Mouse (Mus musculus) embryonic fibroblast, embryonic 13.5 days (primary cell): ENCODE measurements around the gene Actr1a. TPM values are rescaled to one million over a fixed set of nuclear protein-coding genes. Genes with fewer than 3 reads are reported as not detected.

Experiments used
- H3K27ac ChIP-seq: 2 replicates; pipeline ENCODE4 v1.5.1; 2012; ENCODE audit warnings: low read length, control low read depth, inconsistent platforms; ENCODE audit not compliant: insufficient read depth
- H3K4me1 ChIP-seq: 2 replicates; pipeline ENCODE4 v1.6.1; 2011; ENCODE audit warnings: low read length; ENCODE audit not compliant: control insufficient read depth, insufficient read depth
- H3K4me3 ChIP-seq: 2 replicates; pipeline ENCODE4 v1.5.1; 2011; ENCODE audit warnings: mild to moderate bottlenecking, control low read depth, low read length; ENCODE audit not compliant: insufficient read depth
- CTCF ChIP-seq: IDR thresholded peaks from 2 replicates; pipeline ENCODE4 v1.5.1; 2011; ENCODE audit warnings: mild to moderate bottlenecking, control low read depth, low read length, moderate library complexity, borderline replicate concordance; ENCODE audit not compliant: insufficient read depth
- POLR2A ChIP-seq: IDR thresholded peaks from 2 replicates; pipeline ENCODE4 v1.6.1; 2011; ENCODE audit warnings: low read depth, mild to moderate bottlenecking, control low read depth, low read length, moderate library complexity
- polyA plus RNA-seq: library from polyadenylated mRNA; stranded (reverse); fragments of >200 nt; gene quantifications from 2 replicates; pipeline ENCODE4 v1.2.4, GENCODE M21; 2011; ENCODE audit warnings: low read depth; ENCODE audit not compliant: missing spikeins, insufficient read length

Gene Actr1a
- polyA plus RNA-seq, 1 experiment, result 117 TPM

DNA sequence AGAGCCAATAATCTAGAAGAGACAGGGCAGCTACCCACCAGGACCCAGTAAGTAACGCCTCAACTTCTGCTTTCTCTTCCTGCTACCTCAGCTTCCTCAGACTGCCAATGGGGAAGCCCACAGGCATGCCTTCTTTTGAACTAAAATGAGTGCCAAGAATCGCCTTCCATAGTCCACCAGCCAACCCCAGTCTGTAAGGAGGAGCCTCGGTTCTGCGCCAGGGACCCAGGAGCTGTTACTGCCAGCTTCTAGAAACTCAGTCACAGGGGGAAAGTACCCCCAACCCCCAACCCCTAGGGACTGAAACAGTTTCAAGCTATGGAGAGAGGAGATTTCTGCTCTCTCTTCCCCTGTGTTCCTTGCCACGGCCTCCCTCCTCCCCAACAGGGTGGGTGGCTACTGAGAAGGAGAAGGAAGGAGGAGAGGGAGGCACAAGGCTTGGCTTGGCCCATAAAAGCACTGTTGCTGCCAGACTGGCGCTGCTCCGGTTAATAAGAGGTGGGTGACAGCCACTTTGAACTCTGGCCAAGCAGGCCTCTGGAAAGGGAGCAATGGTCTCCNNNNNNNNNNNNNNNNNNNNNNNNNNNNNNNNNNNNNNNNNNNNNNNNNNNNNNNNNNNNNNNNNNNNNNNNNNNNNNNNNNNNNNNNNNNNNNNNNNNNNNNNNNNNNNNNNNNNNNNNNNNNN is 56.1 kb downstream of the Actr1a start:
- TF ChIP-seq CTCF (no peak), POLR2A (no peak)
- Histone ChIP-seq H3K4me1 (no peaks in the 10 kb centered on the region), H3K4me3 (no peak overlapping the region), H3K27ac (peak overlapping the region; percentile 55)

DNA sequence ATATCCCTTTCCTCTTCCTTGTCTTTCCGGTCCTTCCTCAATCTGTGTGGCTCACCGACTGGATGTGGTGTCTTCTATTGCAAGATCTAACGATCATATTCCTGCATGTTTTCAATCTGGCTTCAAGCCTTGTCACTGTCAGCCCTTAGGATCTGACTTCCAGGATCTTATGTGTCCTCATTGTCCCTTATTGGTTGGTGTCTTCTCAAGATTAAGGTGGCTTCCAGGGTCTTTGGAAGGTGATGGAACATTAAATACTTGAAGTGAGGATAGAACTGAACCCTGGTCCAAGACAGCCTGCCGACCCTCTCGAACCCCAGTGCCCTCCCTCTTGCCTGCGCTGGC is 56.6 kb downstream of the Actr1a start:
- no peaks in the 10 kb centered on the region for H3K4me1 ChIP-seq
- TF ChIP-seq POLR2A, result no peak; the same call in 1 of the 2 replicates
- TF ChIP-seq CTCF, result no peak
- peak overlapping the region; percentile 55 for H3K27ac ChIP-seq
- H3K4me3 ChIP-seq, result 0 out of 2 replicates have a peak overlapping the region, but pooled peaks have one; percentile 11

DNA sequence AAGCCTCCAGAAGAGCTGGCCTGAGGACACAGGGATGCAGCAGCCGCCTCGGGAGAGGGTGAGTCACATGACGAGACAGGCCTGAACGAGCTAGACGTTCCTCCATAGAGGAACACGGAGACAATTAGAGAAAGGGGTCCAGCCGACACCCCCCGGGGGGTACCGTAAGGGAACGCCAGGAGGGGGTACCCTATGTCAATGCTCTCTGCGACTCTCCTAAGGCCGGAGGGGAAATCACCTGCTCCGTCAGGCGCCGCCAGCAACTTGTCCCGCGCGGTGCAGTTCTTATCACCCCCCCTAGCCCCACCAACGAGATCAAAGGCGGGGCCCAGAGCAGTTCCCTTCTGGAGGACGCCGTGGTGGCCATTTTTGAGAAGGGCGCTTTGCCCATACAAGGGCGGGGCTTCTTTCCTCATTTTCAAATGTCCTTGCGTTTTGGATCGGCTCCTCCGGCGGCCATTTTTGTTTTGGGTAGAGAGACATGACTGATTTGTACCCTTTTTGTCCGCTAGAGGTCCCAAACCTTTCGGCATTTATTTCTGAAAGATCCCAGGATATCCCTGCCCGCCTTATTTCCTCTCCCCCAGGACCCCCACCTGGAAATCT is 57.1 kb downstream of the Actr1a start, which contains the start of gene Cuedc2:
Cuedc2 (minus strand) TSS at position 372 of the 606 bp plus-strand sequence.
- Histone ChIP-seq H3K4me1 (no peaks in the 10 kb centered on the region), H3K27ac (peak within 1 kb of the TSS; percentile 55), H3K4me3 (peak within 1 kb of the TSS; percentile 59)
- no peak for TF ChIP-seq CTCF
- peak; percentile 57 for TF ChIP-seq POLR2A

DNA sequence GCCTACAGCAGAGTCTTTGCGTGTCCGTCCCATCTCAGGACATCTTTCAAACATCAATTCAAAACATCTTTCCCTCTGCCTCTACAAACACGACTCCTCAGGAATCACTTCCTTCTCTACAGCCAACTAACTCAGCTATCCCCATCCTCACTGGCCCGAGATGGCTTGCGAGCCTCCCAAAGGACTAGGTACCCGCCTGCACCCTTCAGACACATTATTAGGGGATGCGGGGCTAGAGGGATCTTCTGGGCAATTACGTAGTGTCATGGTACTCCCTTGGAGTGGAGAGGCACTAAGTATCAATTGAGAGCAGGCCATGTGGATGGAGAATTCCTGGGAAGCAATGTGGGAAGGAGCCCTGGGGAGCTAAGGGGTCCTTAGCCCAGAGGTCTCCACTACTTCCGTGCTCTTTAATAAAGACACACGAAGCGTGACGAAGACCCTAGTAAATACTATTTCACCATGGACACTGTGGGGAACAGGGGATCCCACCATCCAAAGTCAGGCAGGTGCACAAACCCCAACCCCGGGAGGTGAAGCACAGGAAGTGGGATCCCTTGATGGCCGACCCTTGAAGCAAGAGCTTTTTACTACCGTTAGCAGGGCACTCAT is 57.7 kb downstream of the Actr1a start:
- no peak overlapping the region for H3K27ac ChIP-seq
- TF ChIP-seq POLR2A, result no peak
- no peak for TF ChIP-seq CTCF
- no peaks in the 10 kb centered on the region for H3K4me1 ChIP-seq
- peak overlapping the region; percentile 59 for H3K4me3 ChIP-seq

DNA sequence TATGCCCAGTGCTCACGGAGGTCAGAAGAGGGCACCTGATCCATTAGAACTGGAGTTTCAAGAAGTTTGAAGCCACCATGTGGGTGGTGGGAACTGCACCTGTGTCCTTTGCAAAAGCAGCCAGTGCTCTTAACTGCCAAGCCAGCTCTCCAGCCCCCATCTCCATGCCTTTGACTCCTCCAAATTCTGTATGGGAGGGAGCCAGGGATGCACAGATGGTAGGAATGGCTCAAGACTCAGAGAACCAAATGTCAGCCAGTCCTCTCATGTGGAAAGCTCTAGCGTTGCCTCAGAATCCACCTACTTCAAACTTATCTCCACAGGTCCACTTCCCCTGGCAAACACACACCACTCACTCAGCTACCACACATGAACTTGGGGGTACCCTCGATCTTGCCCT is 61.6 kb downstream of the Actr1a start:
- no peak for TF ChIP-seq CTCF
- TF ChIP-seq POLR2A, result no peak
- no peak overlapping the region for H3K4me3 ChIP-seq
- H3K4me1 ChIP-seq, result no peaks in the 10 kb centered on the region
- no peak overlapping the region for H3K27ac ChIP-seq

DNA sequence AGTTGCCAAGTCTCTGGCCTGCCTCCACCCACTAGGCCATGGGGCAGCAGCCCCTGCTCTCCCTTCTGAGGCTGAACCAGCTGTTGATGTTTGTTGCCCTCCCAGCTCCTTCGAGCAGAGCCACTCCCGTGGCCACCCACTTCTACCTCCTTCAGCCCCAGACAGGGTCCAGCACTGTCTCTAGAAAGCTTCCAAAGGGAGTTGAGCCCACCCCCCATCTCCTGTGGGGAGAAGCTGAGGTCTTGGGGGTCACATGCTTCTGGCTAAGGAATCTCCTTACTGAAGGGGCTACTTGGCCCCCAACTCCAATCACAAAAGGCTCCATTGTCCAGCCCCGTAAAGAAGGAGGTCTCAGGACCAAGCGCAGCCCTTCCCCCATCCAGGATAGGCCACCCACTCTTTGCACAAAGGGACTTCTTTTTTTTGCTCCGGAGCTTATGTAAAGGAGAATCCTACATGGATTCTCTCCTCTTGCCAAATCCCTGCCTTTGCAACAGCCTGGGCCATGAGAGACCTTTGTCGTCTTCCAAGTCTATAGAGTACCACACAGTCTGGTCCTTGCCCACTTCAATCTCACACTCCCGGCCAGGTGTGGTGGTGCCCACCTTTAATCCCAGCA is 62.7 kb downstream of the Actr1a start:
- no peak overlapping the region for H3K4me3 ChIP-seq
- no peaks in the 10 kb centered on the region for H3K4me1 ChIP-seq
- no peak for TF ChIP-seq POLR2A
- no peak for TF ChIP-seq CTCF
- H3K27ac ChIP-seq, result no peak overlapping the region

DNA sequence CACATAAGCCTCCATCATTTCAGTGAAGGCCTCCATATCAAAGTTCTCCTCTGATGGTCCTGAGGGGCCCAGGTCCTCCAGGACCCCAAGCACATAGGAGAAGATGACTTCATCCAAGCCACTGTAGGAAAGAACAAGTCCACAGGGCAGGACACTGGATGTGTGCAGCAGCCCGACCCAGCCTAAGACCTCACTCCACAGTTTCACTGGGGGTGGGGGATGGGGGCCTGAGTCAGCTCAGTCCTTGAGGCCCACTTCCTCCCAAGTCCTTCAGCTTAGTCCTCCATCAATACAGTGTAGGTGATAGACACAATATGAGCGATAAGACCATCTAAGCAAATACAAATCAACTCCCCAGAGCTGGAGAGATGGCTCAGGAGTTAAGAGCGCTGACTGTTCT is 63.6 kb downstream of the Actr1a start:
- TF ChIP-seq POLR2A, result no peak
- no peak for TF ChIP-seq CTCF
- Histone ChIP-seq H3K4me3 (no peak overlapping the region), H3K27ac (no peak overlapping the region), H3K4me1 (no peaks in the 10 kb centered on the region)

DNA sequence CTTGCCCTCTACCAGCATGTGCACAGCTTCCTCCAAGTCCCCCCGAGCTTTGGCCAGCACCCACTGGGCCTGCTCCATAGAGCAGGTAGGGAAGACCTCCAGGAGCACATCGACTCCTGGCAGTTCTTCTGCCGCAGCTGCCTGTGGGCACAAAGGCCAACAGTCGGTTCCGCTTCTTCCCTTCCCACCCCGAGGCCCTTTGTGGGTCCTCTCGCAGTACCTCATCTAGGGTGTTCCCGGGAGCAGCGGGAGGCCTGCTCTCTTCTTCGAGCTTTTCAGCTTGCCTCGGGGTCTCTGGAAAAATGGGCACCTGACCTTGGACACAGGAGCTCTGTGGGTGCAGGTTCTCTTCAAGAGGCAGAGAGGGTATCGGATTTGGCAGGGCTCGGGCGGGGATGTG is 64.2 kb downstream of the Actr1a start:
- Histone ChIP-seq H3K4me3 (no peak overlapping the region), H3K4me1 (no peaks in the 10 kb centered on the region), H3K27ac (no peak overlapping the region)
- no peak for TF ChIP-seq POLR2A
- TF ChIP-seq CTCF, result no peak

DNA sequence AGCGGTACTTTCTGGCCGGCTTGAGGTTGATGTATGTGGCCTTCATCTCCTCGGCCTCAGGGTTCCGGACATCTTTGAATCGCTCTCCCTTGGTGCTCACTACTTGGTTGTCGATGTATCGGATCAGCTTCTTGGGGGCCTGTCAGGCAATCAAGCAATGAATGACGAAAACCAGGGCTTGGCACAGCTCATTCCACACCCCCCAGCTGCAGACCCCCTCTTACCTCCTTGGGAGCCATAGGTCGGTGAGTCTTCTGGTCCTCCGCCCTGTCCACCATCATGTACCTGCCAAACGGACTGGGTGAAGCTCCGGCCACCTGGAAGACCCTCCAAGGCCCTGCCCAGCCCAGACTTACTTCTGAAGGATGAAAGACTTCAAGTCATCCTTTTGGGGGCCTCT is 64.9 kb downstream of the Actr1a start:
- Histone ChIP-seq H3K4me1 (no peaks in the 10 kb centered on the region), H3K4me3 (no peak overlapping the region), H3K27ac (no peak overlapping the region)
- no peak for TF ChIP-seq CTCF
- TF ChIP-seq POLR2A, result no peak

DNA sequence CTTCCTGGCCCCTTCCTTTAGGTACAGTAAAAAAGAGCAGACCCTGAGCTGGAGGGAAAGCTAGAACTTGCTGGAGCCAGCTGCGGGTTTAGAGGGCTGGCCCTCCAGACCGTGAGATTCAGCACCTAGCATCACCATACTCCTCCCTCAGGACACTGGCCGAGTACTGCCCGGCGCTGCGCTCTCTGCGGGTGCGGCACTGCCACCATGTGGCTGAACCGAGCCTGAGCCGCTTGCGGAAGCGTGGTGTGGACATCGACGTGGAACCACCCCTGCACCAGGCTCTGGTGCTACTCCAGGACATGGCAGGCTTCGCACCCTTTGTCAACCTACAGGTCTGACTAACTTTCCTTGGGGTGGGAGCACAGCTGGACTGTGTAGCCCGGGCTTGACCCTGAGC is 65.6 kb downstream of the Actr1a start:
- TF ChIP-seq POLR2A (no peak), CTCF (peak; percentile 99)
- no peaks in the 10 kb centered on the region for H3K4me1 ChIP-seq
- H3K27ac ChIP-seq, result no peak overlapping the region
- H3K4me3 ChIP-seq, result no peak overlapping the region
